Mouse (Mus musculus) embryo, embryonic 9.5 days (tissue): Measurements from ENCODE around the gene Arhgef6.

Experiments
- DNase-seq: peaks from one replicate; pipeline ENCODE4 v3.0.0-alpha.2; 2017; ENCODE audit errors: extremely low spot score

Arhgef6 gene

GRCm38 (mm10) chrX:57303188-57303878 lies 35.2 kb downstream of the Arhgef6 start:
- no peak for DNase-seq

GRCm38 (mm10) chrX:57298946-57299345 lies 39.6 kb downstream of the Arhgef6 start:
- DNase-seq: peak; percentile 0

DNA sequence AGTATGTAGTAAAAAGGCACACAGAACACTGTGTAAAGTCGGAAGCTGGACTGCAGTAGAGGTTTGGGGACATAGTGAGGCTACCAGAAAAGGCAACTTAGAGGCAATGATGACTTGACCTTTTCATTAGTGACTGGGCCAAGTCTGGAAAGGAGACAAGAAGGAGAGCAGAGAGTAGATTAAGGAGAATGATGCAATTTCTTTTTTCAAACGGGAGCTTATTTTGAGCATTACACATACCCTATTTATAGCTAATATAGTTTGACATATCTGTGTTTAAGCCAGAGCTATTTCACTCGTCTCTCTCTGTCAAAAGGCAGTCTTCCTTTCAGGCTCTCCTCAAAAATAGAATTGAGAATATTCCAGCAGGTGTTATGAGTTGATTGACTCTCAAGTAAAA lies 50.1 kb downstream of the Arhgef6 start:
- DNase-seq: no peak

DNA sequence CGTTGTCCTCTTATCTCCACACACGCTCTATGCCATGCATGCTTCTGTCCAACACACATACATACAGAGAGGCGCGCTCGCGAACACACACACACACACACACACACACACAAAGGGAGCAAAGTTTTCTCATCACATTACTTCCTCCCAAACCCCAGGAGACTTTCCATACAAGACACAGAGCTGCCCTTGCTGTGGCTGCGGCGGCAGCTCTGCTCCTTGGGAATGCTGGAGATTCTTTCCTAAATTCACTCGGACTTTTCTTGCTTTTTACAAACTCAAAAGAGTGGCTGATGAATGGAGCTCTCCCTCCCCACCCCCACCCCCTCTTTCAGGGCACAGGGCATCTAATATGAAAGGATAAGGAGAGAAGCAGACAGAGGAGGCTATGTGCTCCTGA lies 52.2 kb downstream of the Arhgef6 start:
- DNase-seq: peak; percentile 2

GRCm38 (mm10) chrX:57282184-57282583 lies 56.3 kb downstream of the Arhgef6 start:
- no peak for DNase-seq

- DNase-seq: peak; percentile 1
Measured at GRCm38 (mm10) chrX:57277560-57278335, 60.8 kb downstream of the Arhgef6 start.

- no peak for DNase-seq
Measured at GRCm38 (mm10) chrX:57263515-57263914, 75.0 kb downstream of the Arhgef6 start.

- no peak for DNase-seq
Measured at GRCm38 (mm10) chrX:57260744-57261143, 77.8 kb downstream of the Arhgef6 start.

DNA sequence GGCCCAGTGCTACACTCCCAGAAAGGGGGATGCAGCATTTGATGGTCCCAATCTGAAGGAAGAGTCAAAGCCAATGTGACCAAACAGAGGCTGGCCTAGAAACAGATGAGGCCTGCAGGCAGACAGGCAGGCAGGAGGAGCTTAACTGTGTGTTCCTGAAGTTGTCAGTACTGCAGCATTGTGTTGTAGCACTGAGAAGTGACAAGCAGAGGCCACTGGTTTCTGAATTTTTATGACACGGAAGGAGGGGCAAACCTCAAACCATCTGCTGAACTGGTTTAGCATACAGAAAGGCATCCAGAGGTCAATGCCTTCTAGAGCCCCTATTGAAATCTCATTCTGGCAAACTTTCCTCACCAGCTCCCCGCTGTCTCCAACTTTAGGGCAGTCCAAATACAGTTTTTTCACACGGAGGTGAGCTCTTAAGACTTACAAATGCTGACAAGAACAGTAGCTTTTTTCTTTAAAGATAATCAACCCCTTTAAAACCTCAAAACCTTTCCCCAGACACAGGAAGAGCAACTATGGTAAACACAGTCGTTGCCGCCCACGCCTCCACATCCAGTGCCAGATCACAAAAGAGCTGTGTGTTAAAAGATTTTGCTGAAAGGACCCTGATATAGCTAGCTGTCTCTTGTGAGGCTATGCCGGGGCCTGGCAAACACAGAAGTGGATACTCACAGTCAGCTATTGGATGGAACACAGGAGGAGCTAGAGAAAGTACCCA lies 85.0 kb downstream of the Arhgef6 start:
- no peak for DNase-seq

DNA sequence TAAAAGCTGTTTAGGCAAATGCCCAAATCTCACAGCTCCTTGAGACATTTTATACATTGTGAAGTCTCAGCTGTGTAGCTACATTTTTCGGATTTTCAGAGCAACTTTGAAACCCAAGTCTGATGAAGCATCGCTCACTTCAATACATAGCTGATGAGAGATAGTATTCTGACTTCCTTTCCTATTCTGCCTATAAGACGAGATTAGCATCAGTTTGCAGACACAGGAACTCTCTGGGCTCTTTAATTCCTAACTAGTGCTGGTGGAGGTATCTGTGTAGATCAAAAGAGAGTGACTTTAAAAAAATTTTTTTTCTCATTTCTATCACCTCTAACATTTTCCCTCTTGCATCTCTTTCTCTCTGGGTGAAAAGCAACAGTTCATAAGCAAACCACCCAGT lies 100.0 kb downstream of the Arhgef6 start:
- no peak for DNase-seq

- no peak for DNase-seq
Measured at GRCm38 (mm10) chrX:57235982-57236381, 102.5 kb downstream of the Arhgef6 start.

- no peak for DNase-seq
Measured at GRCm38 (mm10) chrX:57233596-57233995, 104.9 kb downstream of the Arhgef6 start.

GRCm38 (mm10) chrX:57228178-57228577 lies 110.4 kb downstream of the Arhgef6 start:
- DNase-seq: no peak

DNA sequence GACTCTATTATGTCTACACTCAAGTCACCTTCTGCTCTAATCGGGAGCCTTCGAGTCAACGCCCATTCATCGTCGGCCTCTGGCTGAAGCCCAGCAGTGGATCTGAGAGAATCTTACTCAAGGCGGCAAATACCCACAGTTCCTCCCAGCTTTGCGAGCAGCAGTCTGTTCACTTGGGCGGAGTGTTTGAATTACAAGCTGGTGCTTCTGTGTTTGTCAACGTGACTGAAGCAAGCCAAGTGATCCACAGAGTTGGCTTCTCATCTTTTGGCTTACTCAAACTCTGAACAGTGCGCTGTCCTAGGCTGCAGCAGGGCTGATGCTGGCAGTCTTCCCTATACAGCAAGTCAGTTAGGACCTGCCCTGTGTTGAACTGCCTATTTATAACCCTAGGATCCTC lies 115.2 kb downstream of the Arhgef6 start:
- DNase-seq: no peak

- no peak for DNase-seq
Measured at GRCm38 (mm10) chrX:57221881-57222280, 116.6 kb downstream of the Arhgef6 start.

GRCm38 (mm10) chrX:57219563-57219962 lies 119.0 kb downstream of the Arhgef6 start:
- DNase-seq: no peak

- DNase-seq: no peak
Measured at GRCm38 (mm10) chrX:57216271-57216670, 122.3 kb downstream of the Arhgef6 start.

GRCm38 (mm10) chrX:57215495-57215894 lies 123.0 kb downstream of the Arhgef6 start:
- no peak for DNase-seq

DNA sequence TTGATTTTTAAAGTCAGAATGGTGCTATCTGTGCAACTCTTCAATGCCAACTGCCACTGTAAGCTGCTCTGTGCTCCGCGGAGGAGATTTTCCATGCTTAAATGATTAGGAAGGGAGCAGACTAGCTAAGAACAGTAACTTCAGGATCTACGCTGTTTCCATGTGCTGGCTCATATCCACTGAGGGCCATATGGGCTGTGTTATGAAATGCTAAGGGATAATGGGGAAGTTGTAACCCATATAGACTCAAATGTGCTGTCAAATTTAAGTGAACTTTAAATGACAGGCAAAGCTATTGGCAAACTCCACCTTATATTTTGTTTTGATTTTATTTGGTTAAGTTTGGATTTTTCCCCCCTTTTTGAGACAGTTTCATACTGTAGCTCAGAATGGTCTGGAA lies 125.7 kb downstream of the Arhgef6 start:
- no peak for DNase-seq

GRCm38 (mm10) chrX:57211876-57212275 lies 126.7 kb downstream of the Arhgef6 start, which contains the start of gene Cd40lg:
Cd40lg (plus strand) TSS chrX:57212143.
- no peak for DNase-seq

DNA sequence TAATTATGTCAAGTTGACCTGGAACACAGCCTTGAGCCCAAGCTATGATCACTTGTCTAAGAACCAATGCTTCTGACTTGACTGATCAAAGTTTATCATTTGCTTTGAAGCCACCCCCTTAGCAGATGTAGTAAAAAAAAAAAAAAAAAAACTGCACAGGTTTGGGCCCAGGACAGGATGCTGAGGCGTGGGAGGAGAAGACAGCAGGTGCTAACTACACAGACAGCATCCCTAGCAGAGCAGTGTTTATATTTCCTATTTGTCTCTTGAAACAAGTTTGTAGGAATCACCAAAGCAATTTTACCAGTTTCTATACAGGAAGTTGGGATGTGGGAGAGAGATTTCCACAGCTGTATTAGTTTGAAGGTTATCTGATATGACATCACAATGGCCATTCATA lies 127.9 kb downstream of the Arhgef6 start:
- DNase-seq: no peak

- DNase-seq: no peak
Measured at GRCm38 (mm10) chrX:57200397-57200796, 138.1 kb downstream of the Arhgef6 start.

DNA sequence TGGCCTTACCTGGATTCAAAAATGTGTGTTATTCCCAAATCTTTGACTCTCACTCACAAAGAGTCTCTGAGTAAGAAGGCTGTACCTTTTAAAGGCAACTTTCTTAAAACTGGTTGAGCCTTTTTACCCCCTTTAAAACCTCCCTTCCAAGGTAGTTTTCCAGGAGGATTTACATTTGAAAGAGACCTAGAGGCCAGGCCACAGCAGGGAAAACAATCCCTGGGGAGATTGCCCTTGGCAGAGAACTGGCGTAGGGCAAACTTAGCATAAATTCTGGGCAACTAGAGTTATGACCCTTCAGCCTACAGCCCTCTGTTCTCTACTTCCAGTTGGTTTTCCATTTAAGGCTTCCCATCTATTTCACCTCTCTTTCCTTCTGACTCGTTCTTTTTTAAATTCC lies 140.5 kb downstream of the Arhgef6 start:
- DNase-seq: no peak
